Mouse (Mus musculus) left cerebral cortex, adult 9 months (tissue): Measurements from ENCODE around the gene Cd5.
A peak's percentile ranks its signal among the peaks of the same experiment; 100 is the strongest.

Experiments used
- DNase-seq, 2 experiments: peaks; one replicate each; pipeline ENCODE4 v3.0.0; 2022; ENCODE audit warnings: low spot score in 2 of 2

The Cd5 gene

DNA sequence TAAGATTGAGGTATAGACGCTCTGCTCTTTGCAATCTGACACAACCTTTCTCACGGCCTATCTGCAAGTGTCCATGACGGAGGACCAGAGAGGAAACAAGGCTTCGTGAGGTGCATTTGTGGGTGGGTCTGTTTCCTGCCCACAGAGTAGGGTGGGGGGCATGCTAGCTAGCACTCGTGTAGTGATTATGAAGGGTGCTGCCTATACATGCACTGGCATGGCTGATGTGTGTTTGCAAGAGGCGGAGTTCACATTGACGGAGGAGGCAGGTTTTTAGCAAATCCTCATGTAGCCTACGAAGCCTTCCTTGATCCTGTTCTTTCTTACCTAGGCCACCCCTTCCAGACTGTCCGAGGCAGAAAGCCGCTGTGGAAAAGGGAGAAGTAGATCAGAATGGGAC lies 8.9 kb downstream of the Cd5 start:
- no peak for DNase-seq

GRCm38 (mm10) chr19:10724629-10725363 lies 14.0 kb downstream of the Cd5 start:
- no peak for DNase-seq

DNA sequence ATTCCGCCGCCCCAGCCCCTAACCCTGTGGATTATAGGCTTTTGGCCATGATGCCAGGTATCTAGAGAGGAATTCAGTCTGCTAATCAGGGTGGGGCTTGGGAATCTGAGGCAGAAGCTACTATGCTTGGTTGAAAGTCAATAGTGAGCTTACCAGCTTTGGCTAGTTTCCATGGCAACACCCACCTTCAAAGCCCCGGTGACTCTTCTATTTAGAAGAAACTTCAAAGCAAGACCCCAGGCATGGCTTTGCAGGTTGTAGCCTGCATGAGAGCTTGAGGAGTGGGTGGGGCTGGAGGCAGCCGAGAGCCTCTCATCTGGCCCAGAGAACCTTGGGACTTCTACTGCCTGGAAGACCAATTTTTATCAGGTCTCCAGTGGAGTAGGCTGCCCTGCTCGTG lies 15.2 kb downstream of the Cd5 start:
- no peak for DNase-seq

GRCm38 (mm10) chr19:10723084-10723483 lies 15.7 kb downstream of the Cd5 start:
- DNase-seq = no peak

DNA sequence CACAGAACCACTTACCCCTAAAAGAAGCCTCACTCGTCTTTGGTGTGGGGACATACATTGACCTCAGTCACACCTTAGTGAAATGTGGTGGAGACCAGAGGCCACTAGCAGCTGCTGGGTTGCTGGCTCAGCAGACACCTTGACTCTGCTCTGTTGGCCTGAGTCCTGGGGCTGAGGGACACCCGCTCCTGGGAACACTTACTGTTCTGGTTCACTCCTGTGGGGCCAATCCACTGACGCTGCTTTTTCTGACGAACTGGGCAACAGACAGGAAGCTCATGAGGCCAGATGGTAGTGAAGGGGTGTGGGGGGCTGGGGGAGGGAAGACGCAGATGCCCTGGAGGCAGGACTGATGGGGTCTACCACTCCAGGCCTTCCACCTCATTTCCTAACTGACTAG lies 17.7 kb downstream of the Cd5 start:
- no peak for DNase-seq

- DNase-seq = no peak
Observed at GRCm38 (mm10) chr19:10720524-10720923, 18.3 kb downstream of the Cd5 start.

- DNase-seq = no peak
Observed at GRCm38 (mm10) chr19:10719751-10720150, 19.1 kb downstream of the Cd5 start.

DNA sequence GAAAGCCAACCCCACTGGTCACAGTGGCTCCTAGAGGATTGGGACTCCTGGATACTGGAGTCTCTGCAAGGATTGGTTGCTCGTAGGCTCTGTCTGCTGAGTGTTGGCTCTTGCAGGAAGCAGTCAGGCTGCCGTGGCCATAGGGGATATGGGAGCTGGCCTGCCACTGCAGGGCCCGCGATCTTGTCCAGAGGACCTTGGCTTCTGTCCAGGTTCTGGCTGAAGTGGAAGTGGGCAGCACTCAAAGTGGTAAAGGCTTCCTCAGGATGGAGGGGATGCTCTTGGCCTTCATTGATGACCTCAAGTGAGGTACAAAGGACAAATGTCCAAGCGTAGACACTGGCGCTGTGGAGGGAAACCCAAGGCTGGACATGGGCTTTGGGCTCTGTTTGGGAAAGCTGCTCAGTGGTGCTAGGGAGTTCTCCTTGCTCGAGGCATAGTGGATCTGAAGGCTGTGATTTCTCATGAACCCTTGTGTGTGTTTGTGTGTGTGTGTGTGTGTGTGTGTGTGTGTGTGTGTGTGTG lies 20.5 kb downstream of the Cd5 start:
- no peak for DNase-seq

GRCm38 (mm10) chr19:10715476-10715875 lies 23.3 kb downstream of the Cd5 start:
- no peak for DNase-seq

GRCm38 (mm10) chr19:10714682-10715475 lies 23.9 kb downstream of the Cd5 start:
- DNase-seq = peak in 1 of 2 experiments; percentile 77

DNA sequence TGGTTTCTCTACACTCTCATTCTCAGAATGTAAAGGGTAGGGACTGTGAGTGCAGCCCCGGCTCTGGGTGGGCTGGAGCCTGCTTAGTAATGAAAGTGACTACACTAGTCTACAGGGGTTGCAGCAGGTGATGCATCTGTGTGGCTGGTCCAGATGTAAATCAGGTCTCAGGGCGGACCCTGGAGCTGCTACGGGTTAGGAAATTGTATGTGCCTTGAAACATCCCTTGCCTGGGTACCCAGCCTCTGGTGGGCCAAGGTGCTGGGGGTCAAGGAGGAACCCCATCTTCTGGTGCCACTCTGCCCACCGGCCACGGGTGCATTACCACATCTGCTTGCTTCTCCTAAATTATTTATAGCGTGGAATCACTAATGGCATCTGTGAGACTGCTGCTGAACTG lies 24.6 kb downstream of the Cd5 start:
- DNase-seq = no peak

DNA sequence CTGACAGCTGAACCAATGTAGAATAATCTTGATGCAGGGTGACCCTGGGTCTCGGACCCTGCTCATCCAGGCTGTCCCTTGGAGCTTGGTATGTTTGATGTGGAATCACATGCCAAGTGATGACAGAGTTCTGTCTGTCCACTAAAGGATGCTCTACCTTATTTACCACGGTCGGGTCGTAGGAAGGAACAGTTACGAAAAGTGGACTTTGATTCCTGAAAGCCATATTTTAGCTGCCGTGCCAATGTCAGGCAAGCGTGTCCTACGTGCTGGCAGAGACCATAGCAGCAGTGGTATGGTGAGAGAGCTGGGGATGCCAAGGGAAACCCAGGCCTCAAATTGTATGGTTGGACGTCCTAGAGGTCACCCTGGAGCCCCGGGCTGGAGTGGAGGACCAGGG lies 25.3 kb downstream of the Cd5 start:
- DNase-seq = no peak

DNA sequence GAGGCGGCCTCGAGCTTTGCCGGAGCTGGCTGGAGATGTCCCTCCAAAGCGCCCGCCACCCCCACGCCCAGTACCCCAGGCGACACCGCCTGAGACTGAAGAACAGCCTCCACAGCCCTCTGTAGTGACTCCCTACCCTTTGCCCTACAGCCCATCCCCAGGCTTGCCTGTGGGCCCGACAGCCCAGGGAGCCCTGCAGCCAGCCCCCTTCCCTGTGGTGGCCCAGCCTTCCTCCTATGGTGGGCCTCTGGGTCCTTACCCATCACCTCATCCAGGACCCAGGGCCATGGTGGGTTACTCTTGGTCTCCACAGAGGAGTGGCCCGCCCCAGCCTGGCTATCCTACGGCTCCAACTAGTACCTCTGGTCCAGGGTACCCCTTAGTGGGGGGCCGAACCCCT lies 26.2 kb downstream of the Cd5 start:
- DNase-seq = no peak

- no peak for DNase-seq
Observed at GRCm38 (mm10) chr19:10712194-10712593, 26.6 kb downstream of the Cd5 start.

GRCm38 (mm10) chr19:10710751-10711150 lies 28.1 kb downstream of the Cd5 start:
- DNase-seq = no peak

- peak in 1 of 2 experiments; percentile 82 for DNase-seq
Observed at GRCm38 (mm10) chr19:10710088-10710511, 28.7 kb downstream of the Cd5 start.

- DNase-seq = peak; percentile 78 to 99
Observed at GRCm38 (mm10) chr19:10709360-10710087, 29.3 kb downstream of the Cd5 start.

GRCm38 (mm10) chr19:10708900-10709299 lies 29.9 kb downstream of the Cd5 start:
- DNase-seq = no peak

DNA sequence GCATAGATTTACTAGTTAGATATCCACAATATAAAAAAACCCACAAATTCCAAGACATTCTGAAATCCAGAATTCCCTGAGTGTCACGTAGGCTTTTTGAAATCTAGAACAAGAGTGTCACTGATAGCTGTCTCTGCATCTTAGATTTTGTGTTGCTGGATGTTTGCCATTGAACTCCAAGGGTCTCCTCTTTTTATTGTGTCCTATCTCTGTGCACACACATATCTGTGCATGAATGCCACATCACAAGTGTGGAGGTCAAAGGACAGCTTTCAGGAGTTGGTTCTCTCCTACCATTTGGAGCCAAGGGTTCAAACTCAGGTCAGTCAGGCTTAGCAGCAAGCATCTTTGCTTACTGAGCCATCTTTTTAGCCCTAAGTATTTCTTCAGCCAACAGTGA lies 30.9 kb downstream of the Cd5 start:
- DNase-seq = no peak

- DNase-seq = no peak
Observed at GRCm38 (mm10) chr19:10707087-10707875, 31.5 kb downstream of the Cd5 start.

DNA sequence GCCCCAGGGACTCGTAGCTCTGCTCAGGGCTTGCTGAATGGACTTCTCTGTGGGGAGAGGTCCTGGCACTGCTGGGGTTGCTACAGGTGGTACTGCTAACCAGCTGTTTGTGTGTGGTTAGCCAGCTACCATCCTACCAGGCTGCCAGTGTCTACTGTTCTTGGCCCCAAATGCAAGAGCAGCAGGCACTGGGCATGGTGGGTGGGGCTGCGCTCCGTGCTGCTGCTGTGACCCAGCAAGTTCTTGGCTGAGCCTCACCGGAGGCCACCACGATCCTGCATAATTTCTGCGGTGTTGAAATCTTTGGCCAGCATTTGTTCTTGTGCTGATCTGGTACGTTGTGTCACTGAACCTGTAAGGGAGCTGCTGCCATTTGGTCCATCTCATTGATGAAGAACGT lies 35.3 kb downstream of the Cd5 start:
- DNase-seq = no peak
